Mouse (Mus musculus) left cerebral cortex, postnatal 14 days (tissue): ENCODE results near the gene Atp6v0a1. TPM values are rescaled to one million over a fixed set of nuclear protein-coding genes. Genes with fewer than 3 reads are reported as not detected.

Source experiments
- DNase-seq, 2 experiments: peaks; one replicate each; pipeline ENCODE4 v3.0.0; 2021 to 2022; ENCODE audit warnings: low spot score in 2 of 2, mixed read lengths in 1 of 2
- intact Hi-C: fragments of 180-260 bp; cut with DNase I; formaldehyde crosslinking; loops from one replicate; pipeline ENCODE4 v1.15.1; 2025
- total RNA-seq, 2 experiments: library from RNA; stranded (reverse); gene quantifications; 2 replicates each; pipeline ENCODE4 v1.2.3; 2021

Atp6v0a1 gene
- total RNA-seq, 2 experiments from 2014 or later: 489 to 499 TPM

DNA sequence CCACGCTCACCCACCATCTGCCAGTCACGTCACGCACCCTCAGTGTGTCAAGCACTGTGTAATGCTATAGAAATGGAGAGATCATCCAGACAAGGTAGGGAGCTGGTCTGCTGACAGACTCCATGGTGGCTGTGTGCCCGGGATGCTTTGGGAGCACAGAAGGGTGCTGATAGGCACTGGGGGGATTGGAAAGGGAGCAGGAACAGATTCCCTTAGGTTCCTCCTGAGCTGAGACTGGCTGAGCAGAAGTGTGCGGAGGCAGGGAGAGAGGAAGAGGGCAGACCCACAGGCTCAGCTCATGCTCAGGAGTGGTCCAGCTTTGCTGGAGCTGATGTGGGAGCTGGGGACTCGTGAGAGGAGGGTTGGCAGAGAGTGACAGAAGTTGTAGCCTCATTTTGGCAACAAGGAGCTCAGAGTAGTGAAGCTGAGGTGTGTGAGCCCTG lies 41.8 kb downstream of the Atp6v0a1 start:
- no peak for DNase-seq
- intact Hi-C loops: no loop called here

DNA sequence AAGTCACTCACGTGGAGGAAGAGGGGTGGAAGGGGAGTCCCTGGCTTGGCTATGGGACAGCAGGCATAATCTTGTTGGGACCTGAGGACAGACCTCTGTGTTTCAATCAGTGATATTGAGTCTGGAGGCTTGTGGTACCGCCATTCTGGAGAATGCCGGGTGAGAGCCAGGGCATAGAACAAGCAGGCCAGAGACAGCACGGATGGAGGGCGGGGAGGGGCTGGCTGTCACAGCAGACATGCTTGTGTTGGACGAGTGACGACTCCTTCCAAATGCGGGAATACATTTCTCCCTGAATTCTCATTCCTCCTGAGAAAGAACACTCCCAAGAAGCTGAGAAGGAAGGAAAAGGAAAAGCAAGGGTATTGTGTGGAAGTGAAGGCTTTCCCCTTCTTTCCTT lies 42.4 kb downstream of the Atp6v0a1 start:
- no peak for DNase-seq
- intact Hi-C loops: no loop called here

DNA sequence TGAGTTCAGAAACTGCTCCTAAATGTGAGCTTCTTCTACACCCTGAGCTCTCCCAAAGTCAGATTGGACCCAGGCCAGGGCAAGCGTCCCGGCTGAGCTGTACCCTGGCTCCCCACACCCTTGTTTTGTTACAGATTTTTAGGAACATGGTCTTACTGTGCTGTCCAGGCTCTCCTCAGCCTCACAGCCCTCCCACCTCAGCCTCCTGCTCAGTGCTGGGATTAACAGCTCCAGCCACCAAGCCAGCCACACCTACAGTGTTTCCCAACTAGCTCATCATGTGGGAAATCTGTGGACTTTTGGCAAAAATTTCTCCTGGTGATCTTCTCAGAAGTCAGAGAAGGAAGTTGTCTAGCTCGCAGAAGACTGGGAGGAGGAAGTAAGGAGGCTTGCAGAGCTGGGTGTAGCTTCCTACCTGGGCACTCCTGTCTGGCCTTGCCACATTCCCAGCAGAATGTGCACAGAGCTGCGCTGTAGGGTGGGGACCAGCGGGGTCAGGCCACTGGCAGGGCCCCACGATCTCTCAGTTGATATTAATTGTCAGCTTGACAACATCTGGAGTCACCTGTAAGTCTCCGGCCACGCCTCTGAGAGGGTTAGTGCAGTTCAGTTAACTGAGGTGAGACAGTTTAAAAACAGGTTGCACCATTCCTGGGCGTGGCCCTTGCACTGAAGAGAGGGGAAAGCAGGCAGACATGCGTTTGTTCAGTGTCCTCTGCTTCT lies 43.7 kb downstream of the Atp6v0a1 start:
- DNase-seq: no peak
- intact Hi-C loops: no loop called here

DNA sequence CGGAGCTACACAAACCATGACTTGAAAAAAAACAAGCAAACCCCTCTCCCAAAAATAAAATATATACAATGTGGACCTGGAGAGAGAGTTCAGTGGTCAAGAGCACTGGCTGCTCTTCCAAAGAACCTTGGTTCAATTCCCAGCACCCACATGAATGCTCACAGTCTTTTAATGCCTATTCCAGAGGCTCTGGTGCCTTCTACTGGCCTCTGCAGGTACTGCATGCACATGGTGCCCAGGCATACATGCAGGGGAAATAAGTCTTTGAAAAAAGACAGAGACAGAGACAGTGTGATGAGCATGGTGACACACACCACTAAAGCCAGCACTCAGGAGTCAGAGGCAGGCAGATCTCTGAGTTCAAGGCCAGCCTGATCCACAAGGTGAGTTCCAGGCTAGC lies 44.7 kb downstream of the Atp6v0a1 start:
- DNase-seq: no peak
- intact Hi-C loops: no loop called here

DNA sequence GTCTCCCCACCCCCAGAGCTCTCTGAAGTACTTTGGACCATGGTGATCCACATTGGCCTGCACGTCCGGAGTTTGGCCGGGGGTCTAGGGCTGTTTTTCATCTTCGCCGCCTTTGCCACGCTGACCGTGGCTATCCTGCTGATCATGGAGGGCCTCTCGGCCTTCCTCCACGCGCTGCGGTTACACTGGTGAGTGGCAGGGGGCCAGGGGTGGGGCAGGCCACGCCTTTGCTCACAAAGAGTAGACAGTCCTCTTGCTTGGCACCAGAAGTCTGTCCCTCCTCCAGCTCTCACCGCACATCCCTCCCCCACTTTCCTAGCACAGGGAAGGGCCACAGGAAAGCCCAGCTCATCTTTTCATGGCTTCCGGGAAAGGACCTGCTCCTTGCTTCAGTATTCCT lies 46.2 kb downstream of the Atp6v0a1 start:
- intact Hi-C loops: loop anchor here (5.0 kb wide), 1 partner anchor 43 kb away; no protein-coding TSS in a partner anchor
- DNase-seq: no peak

DNA sequence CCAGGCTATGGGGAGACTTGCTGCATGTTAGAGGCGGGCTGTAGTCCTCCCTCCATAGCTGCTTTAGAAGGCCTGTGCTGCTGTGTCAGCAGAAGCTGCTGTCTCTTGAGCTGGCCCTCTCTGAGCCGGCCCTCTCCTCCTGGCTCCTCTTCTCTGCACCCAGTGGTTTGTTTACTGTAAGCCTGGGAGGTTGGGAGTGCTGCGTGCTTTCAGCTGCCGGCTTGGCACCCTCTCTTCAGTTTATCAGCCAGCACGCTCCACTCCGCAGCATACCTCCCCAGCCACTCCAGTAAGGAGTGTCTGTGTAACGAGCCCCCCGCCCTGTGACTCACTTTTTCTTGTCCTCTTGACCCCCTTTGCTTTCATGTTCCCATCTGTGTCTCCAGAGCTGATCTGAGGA lies 47.6 kb downstream of the Atp6v0a1 start:
- intact Hi-C loops: loop anchor here (5.0 kb wide), 1 partner anchor 45 kb away; no protein-coding TSS in a partner anchor
- no peak for DNase-seq

DNA sequence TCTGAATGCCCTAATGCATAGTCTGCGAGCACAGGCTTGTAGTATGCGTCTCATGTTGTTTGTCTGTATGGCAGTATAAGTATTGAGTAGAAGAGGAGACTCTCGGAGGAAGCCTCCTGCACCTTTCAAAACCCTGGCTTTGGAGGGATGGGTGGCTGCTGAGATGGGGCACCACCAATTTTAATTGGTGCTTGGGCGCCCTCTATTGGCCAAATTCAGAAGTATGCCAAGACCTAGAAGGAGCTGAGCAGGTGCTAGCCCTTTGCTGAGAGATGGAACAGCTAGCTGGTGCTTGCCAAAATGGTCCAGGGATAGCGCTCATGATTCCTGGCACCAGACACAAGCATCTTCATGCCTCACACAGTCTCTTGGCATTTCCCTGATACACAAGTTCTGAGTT lies 48.6 kb downstream of the Atp6v0a1 start:
- intact Hi-C loops: loop anchor here (2.0 to 5.0 kb wide), 2 partner anchors 46 to 75 kb away; no protein-coding TSS in a partner anchor

DNA sequence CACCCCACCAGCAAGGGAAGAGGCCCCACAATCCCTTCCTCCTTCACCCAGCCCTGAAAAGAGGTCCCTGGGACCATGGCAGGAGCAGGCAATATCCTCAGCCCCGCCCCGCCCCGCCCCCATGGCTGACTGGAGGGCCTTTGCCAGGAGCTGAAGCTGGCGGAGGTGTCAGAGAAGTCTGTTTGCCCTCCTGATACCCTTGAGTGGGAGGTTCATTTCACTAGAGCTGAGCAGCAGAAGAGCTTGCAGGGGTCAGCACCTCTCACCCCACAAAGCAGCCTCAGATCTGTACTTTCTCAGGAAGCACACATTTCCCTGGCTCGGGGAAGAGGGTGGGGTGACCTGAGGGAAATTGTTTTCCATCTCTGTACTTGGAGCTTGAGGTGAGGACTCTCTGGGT lies 49.5 kb downstream of the Atp6v0a1 start:
- DNase-seq: no peak
- intact Hi-C loops: loop anchor here (2.0 to 5.0 kb wide), 2 partner anchors 46 to 76 kb away; no protein-coding TSS in a partner anchor

More for the DNA sequence above, 48.6 kb downstream of the Atp6v0a1 start:
- peak; percentile 87 to 88 for DNase-seq

DNA sequence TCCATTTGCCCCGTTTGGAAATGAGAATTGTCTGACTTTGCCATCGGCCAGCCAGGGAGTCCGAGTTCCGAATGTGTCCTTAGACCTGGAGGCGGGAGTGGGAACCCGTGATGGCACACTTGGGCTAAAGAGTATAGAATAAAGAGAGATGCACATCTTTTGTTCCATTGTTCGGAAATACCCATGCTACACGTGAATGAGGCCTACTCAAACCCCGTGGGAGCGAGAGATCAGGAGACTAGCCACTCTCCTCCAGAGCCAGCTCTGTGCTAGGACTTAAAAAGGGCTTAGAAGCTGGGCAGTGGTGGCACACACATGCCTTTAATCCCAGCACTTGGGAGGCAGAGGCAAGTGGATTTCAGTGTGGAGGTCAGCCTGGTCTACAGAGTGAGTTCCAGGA lies 50.2 kb downstream of the Atp6v0a1 start:
- no peak for DNase-seq
- intact Hi-C loops: loop anchor here (2.0 to 5.0 kb wide), 2 partner anchors 47 to 77 kb away; no protein-coding TSS in a partner anchor

DNA sequence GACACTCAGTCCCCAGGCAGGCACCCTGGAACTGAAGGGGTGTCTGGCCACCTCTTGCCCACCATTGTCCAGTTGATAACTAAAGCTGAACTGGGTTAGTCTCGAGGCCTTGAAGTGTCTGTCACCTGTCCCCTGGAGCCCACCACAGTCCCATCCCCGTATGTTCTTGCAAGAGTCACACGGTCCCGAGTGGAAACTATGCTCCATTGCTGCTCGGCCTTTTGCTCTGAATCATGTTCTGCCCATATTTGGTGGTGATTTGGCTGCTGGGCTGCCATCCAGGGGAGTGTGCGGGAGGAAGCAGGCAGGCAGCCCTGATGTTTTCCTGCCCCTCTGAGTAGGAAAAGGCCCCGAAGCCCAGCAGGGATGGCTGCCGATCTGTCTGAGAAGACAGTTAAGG lies 50.9 kb downstream of the Atp6v0a1 start:
- peak in 1 of 2 experiments; percentile 57 for DNase-seq
- intact Hi-C loops: no loop called here

DNA sequence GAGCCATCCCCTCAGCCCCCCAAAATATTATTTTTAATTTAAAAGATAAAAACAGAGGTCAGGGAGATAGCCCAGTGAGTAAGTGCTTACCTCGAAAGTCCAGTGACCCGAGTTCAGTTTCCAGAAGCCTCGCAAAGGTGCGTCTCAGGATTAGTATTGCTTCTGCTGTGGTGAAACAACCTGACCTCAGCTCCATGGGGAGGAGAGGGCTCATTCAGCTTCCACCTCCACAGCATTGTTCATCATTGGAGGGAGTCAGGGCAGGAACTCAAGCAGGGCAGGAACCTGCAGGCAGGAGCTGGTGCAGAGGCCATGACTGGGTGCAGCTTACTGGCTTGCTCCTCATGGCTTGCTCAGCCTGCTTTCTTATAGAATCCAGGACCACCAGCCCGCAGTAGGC lies 51.8 kb downstream of the Atp6v0a1 start:
- DNase-seq: no peak
- intact Hi-C loops: no loop called here

DNA sequence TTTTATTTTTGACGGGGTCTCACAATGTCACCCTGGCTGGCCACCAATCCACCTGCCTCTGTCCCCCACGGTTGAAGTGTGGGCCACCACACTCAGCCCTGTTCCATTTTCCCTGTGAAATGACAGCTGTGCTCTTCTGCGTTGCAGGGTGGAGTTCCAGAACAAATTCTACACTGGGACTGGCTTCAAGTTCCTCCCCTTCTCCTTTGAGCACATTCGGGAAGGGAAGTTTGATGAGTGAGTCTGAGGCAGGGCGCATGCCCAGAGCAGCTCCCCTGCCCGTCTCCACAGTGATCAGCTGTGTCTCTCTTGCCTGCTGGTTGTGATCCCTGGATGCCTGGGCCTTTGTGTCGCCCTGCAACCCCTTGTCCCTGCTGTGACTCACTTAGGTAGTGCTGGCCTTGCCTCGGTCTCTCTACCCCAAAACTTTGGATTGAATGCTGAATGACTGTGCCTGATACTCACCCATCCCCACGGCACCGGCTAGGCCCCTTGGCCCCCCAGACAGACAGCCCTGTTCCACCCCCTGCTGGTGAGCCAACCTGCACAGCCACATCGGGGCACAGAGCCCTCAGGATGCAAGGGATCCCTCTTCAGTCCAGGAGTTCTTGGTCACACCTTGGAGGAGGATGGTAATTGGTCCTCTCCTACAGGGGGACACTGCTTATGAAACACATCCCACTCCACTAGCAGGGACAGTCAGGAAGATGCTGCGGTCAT lies 53.1 kb downstream of the Atp6v0a1 start:
- intact Hi-C loops: no loop called here
- peak in 1 of 2 experiments; percentile 49 for DNase-seq

DNA sequence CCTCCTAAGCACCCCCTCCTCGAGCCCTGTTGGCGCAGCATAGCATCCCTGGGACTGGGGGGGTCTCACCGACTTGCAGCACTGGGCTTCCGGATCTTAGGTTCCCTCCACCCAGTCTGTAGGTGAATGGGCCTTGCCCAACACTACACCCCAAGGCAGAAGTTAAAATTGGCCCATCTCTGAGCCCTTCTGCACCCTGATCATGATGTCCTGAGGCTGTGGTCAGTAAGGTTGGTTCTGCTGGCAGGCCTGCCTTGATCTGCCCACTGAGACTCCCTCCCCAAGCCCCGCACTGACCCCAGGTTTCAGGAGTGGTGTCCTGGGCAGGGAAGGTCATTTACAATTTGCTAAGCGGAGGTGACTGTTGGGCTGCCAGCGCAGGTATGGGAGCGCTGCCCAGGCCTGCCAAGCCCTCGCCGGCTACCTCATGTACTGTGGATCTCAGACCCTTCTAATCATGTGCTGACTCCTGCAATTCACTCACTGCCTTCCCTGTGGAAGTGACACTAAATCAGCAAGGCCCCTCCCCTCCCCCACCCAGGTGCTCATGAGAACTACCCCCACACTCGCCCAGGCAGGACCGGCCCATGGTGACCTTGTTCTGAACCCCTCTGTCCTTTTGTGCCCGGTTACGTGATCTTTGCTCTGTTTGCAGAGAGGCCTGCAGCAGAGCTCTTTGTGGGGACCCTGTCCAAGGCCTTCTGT lies 53.9 kb downstream of the Atp6v0a1 start:
- intact Hi-C loops: no loop called here

DNA sequence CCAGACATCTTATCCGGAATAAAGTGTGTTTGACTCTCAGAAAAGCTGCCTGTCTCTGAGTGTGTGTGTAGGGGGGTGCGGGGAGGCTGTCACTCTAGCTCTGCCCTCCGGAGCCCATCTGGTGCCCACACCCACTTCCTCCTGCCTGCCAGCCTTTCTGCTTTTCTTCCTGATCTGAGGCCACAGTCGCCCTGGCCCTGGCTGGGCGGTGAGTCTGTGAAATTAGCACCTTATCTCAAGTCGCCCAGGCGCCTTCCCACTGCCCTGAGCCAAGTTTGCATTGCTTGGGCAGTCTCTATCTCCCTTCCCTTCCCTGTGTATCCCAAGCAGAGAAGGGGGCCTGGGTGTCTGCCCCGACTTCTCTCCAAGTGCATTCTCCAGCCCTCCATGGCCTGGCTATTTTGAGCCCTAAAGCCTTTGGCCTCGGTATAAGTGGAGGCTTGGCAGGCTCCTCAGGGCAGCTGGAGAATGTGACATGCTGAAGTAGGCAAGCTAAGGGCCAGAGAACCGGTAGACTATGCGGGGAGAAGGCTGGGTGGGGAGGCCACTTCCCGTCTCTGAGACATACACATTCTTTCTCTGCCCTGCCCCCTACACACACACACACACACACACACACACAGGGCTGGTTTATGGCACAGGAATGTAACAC lies 54.5 kb downstream of the Atp6v0a1 start:
- peak; percentile 59 to 72 for DNase-seq
- intact Hi-C loops: no loop called here

More for the DNA sequence above, 53.9 kb downstream of the Atp6v0a1 start:
- no peak for DNase-seq

DNA sequence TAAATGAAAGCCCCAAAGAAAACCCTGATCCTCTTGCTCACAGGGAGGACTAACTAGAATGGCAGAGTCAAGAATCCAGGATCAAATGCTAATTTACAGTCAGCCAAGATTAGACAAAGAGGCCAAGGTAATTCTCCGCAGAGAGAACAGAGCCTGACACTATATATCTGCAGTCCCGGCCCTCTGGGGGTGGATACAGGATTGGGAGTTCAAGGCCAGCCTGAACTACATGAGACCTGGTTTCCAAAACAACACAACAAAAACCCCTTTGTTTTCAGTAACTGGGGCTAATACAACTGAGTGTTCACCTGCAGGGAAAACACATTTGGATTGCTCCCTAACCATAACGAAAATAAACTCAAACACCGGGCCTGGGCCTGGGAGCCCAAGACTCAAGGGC lies 55.2 kb downstream of the Atp6v0a1 start:
- DNase-seq: no peak
- intact Hi-C loops: no loop called here

DNA sequence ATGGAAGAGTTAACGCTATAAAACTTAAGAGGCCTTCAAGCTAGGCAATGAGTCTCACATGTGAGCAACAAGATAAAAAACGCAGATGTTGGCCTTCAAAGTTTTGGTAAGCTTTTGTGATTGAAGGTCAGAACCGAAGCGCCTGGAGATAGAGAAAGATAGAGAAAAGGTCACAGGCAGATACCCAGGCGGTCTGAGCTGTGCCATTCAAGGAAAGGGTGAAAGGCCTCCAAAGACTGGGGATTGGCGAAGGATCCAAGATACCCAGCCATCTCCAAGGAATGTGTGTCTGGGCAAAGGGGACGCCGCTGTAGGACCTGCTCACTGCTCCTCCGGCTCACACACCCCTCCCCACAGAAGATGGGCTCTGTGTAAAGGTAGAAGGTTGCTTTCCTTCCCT lies 55.8 kb downstream of the Atp6v0a1 start:
- intact Hi-C loops: no loop called here
- DNase-seq: no peak

DNA sequence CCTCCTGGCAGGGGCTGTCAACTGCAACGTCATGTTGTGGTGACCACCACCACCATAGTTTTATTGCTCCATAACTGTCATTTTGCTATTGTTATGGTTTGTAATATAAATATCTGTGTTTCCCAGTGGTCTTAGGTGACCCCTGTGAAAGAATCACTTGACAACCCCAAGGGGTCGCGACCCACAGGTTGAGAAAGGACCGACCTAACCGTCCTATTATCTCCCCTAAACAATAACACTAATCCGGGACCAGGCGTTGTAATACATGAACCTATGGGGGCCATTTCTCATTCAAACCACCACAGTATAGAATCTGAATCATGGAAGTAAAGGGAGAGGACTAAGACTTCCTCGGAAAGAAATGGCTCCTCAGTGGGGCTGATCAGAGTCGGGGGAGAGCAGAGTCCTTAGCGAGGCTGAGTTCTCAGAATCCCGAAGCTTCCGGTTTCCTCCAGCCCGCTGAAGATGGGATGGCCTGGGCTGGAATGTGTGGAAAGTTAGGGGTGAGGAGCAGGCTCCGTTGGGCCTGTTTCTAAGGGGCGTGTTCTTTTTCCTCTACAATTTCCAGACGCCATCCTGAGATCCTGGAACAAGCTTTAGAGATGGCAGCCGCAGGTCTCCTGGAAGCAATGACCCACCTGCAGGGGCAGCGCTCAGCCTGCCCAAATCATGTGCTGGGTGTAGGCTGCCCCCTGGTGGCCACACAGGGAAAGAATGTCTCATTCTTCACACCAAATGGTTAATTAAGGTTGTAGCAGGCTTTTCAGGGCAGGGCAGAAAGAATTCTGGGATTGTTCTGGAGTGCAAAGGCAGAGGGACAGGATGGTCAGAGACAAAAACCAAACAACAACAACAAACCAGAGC lies 57.5 kb downstream of the Atp6v0a1 start:
- peak; percentile 81 to 84 for DNase-seq
- intact Hi-C loops: loop anchor here (1.0 kb wide), 1 partner anchor 83 kb away; no protein-coding TSS in a partner anchor

DNA sequence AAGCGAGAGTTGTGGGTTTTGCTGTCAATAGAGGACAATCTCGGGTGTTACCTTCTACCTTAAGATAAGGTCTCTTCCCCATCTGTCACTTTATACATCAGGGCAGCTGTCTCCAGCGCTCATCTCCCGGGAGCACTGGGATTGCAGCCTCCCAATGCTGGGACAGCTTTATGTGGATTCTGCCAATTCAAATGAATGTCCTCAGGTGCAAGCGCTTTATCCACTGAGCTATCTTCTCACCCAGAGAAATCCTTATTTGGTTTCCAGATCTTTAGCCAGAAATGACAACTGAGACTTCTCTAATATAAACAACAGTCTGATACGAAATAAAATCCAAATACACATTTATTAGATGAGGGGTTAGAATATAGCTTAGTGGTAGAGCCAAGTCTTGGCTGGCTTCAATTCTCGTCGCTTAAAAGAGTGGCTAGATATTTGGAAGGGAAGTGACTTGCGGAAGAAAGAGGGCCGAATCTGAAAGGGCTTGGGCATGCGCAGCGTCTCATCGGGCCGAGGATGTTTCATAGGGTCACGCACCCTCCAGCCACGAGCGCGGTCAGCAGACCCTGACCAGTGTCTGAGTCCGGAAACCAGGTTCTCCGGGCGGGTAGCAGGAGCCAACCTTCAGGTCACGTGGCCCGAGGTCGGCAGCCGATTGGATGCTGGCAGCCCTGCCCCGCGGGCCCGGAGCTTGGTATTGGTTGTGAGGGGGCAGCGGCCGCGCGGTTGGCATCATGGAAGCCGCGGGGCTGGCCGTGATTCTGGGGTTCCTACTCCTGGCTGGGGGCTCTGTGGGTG lies 60.3 kb downstream of the Atp6v0a1 start, which contains the start of gene Naglu:
Gene Naglu (plus strand): TSS at position 622 of the 798 bp plus-strand sequence.
- intact Hi-C loops: no loop called here

More for the DNA sequence above, 60.3 kb downstream of the Atp6v0a1 start, which contains the start of gene Naglu:
- DNase-seq: peak; percentile 96
